Mouse (Mus musculus) megakaryocyte, embryonic 14.5 days (primary cell): Measurements from ENCODE around the gene Gtf3c1. TPM values are rescaled to one million over a fixed set of nuclear protein-coding genes. Genes with fewer than 3 reads are reported as not detected.
A peak's percentile ranks its signal among the peaks of the same experiment; 100 is the strongest.
"Not testable (repeated sequence)": the region's sequence is repeated elsewhere in the genome, so short reads cannot be mapped to it uniquely, and the experiment has no call there.

ENCODE experiments used
- H3K27me3 ChIP-seq: replicated peaks from 2 replicates; pipeline ENCODE3; 2012; ENCODE audit warnings: inconsistent platforms
- H3K36me3 ChIP-seq: replicated peaks from 2 replicates; pipeline ENCODE3; 2012; ENCODE audit warnings: low read length, inconsistent platforms, mixed read lengths
- H3K4me1 ChIP-seq: 2 replicates; pipeline ENCODE4 v1.6.1; 2012; ENCODE audit warnings: inconsistent platforms
- H3K4me3 ChIP-seq: replicated peaks from 2 replicates; pipeline ENCODE3; 2012; ENCODE audit warnings: moderate library complexity, mild to moderate bottlenecking, inconsistent platforms
- H3K9me3 ChIP-seq: 2 replicates; pipeline ENCODE4 v1.6.1; 2012; ENCODE audit warnings: inconsistent platforms
- FLI1 ChIP-seq: IDR thresholded peaks from 2 replicates; pipeline ENCODE4 v1.6.1; 2012; ENCODE audit warnings: low read length, inconsistent platforms, mixed read lengths
- GATA1 ChIP-seq: IDR thresholded peaks from 3 replicates; pipeline ENCODE4 v1.6.1; 2012; ENCODE audit warnings: mixed read lengths, low read length, inconsistent platforms, borderline replicate concordance
- polyA plus RNA-seq: library from polyadenylated mRNA; stranded (reverse); fragments of >175 nt; gene quantifications from 2 replicates; pipeline ENCODE4 v1.2.3, GENCODE M21; 2012; ENCODE audit warnings: low replicate concordance; ENCODE audit not compliant: insufficient read depth

The Gtf3c1 gene
- polyA plus RNA-seq, 1 experiment = 55.0 TPM

- no peaks in the 10 kb centered on the region for H3K27me3 ChIP-seq
- H3K4me3 ChIP-seq = no peak overlapping the region
- peaks cover 10% of the 10 kb centered on the region; the same call in 1 of the 2 replicates for H3K4me1 ChIP-seq
- no peaks in the 10 kb centered on the region for H3K36me3 ChIP-seq
- no peaks in the 10 kb centered on the region for H3K9me3 ChIP-seq
- no peak for TF ChIP-seq FLI1
These were observed 28.9 kb upstream of the Gtf3c1 start for GRCm38 (mm10) chr7:125736366-125737015.

DNA sequence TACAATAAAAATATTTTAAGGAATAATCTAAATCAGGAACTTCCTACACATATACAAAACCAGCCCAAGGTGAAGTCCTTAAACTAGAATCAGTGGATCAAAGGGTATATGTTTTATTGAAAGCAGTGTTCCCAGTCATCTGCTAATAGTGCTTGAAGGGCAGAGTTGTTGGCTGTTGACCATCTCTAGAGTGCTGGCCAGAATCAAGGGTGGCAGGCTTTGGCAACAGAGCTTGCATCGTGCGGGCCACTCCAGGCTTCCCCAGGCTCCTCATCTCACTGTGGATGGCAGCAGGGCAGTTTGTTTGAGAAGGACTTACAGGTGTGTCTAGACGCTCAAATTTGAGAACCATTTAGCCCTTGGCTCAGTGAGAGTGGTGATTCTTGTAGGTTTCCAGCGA is 26.2 kb upstream of the Gtf3c1 start:
- no peaks in the 10 kb centered on the region for H3K9me3 ChIP-seq
- no peaks in the 10 kb centered on the region for H3K27me3 ChIP-seq
- peaks cover 3% of the 10 kb centered on the region for H3K36me3 ChIP-seq
- H3K4me3 ChIP-seq = no peak overlapping the region
- TF ChIP-seq FLI1 (no peak), GATA1 (no peak)
- peaks cover 18% of the 10 kb centered on the region for H3K4me1 ChIP-seq

- H3K9me3 ChIP-seq = peaks cover 2% of the 10 kb centered on the region; the same call in 1 of the 2 replicates
- no peak for TF ChIP-seq GATA1
- no peak for TF ChIP-seq FLI1
These were observed 24.1 kb upstream of the Gtf3c1 start for GRCm38 (mm10) chr7:125731679-125732078.

DNA sequence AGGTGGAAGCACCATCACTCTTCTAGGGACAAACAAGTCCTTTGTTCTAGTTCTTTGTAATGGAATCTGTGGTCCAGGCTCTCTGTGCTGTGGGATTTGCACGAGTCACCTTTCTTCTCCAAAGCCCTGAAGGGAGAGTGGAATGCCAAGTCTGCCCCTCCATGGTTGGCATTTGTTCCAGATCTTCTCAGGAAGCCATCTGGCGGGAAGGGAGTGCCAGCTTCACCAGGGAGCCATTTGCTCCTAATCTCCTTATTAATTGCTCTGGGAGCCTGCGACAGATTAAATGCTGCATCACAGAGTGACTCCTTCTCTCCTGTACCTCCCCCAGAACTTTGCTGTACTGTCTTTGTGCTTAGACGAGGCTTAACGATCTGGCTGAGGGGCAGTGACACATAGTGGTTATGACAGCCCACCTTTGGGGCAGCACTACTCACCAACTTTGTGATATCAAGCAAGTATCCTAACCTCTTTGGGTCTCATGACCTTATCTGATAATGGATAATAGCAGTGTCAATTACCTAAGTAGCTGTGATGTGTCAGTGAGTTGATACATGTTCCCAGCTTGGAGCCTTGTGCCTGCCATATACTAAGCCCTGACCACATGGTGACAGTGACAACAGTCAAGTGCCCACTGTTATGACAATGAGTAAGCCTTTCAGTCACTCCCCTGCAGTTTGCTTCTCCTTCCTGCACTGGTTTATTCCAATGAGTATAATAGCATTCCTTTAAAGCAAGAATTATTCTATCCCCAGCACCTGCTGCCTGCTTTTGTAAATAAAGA is 15.8 kb upstream of the Gtf3c1 start:
- Histone ChIP-seq H3K27me3 (no peaks in the 10 kb centered on the region), H3K36me3 (peaks cover 7% of the 10 kb centered on the region), H3K4me1 (peaks cover 30% of the 10 kb centered on the region), H3K9me3 (peaks cover 6% of the 10 kb centered on the region; the same call in 1 of the 2 replicates), H3K4me3 (no peak overlapping the region)
- no peak for TF ChIP-seq GATA1
- TF ChIP-seq FLI1 = no peak

More at GRCm38 (mm10) chr7:125731679-125732078, 24.1 kb upstream of the Gtf3c1 start:
- H3K4me3 ChIP-seq = no peak overlapping the region
- peaks cover 12% of the 10 kb centered on the region for H3K36me3 ChIP-seq
- H3K4me1 ChIP-seq = peaks cover 18% of the 10 kb centered on the region
- no peaks in the 10 kb centered on the region for H3K27me3 ChIP-seq

GRCm38 (mm10) chr7:125722127-125722526 is 14.5 kb upstream of the Gtf3c1 start:
- TF ChIP-seq FLI1 = no peak
- no peak for TF ChIP-seq GATA1
- peaks cover 38% of the 10 kb centered on the region for H3K4me1 ChIP-seq
- no peaks in the 10 kb centered on the region for H3K27me3 ChIP-seq

GRCm38 (mm10) chr7:125721033-125721432 is 13.5 kb upstream of the Gtf3c1 start:
- no peak overlapping the region for H3K4me3 ChIP-seq
- peaks cover 7% of the 10 kb centered on the region for H3K36me3 ChIP-seq
- no peaks in the 10 kb centered on the region for H3K27me3 ChIP-seq
- peaks cover 49% of the 10 kb centered on the region for H3K4me1 ChIP-seq
- TF ChIP-seq GATA1 (no peak), FLI1 (no peak)
- no peaks in the 10 kb centered on the region for H3K9me3 ChIP-seq

More at GRCm38 (mm10) chr7:125722127-125722526, 14.5 kb upstream of the Gtf3c1 start:
- H3K36me3 ChIP-seq = peaks cover 2% of the 10 kb centered on the region
- H3K4me3 ChIP-seq = no peak overlapping the region
- peaks cover 6% of the 10 kb centered on the region; the same call in 1 of the 2 replicates for H3K9me3 ChIP-seq

DNA sequence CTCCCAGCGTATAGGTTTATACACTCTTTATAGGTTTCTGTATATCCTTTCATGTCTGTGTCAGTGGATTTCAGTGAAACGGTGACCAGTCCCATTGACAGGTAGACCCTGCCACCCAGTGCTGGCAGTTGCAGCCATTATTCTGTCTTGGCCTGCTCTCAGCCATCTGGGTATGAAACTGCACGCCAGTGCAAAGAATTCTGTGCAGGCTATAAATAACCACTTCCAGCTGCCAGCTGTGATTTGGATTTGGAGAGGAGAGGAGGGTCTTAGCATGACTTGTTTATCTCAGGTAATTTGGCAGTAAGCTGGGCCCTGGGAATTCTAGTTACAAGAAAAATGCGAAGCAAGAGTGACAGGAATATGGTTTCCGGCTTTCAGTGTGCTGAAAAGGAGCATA is 12.8 kb upstream of the Gtf3c1 start:
- H3K27me3 ChIP-seq = no peaks in the 10 kb centered on the region
- H3K36me3 ChIP-seq = peaks cover 12% of the 10 kb centered on the region
- peaks cover 55% of the 10 kb centered on the region for H3K4me1 ChIP-seq
- H3K4me3 ChIP-seq = no peak overlapping the region
- TF ChIP-seq GATA1 = no peak
- no peak for TF ChIP-seq FLI1
- H3K9me3 ChIP-seq = no peaks in the 10 kb centered on the region

DNA sequence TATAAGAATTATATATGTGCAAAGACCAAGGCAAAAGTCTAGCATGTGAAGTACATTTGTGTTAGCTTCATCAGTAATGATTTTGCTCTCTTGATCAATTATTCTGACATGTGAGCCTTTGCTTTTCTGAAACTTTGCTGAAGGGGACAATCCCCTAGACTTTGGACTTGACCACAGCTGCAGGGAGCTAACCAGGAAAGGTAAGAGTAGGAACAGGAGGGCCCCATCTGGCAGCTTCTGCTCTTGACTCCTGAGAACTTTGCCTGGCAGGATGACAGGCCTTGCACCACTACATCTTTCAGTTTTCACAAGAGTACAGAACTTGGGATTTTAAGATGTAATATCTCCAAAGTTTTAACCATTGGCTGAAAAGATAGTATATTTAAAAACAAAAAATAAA is 10.0 kb upstream of the Gtf3c1 start:
- Histone ChIP-seq H3K4me3 (no peak overlapping the region), H3K4me1 (peaks cover 56% of the 10 kb centered on the region), H3K9me3 (no peaks in the 10 kb centered on the region), H3K27me3 (no peaks in the 10 kb centered on the region), H3K36me3 (peaks cover 15% of the 10 kb centered on the region)
- no peak for TF ChIP-seq GATA1
- TF ChIP-seq FLI1 = no peak

DNA sequence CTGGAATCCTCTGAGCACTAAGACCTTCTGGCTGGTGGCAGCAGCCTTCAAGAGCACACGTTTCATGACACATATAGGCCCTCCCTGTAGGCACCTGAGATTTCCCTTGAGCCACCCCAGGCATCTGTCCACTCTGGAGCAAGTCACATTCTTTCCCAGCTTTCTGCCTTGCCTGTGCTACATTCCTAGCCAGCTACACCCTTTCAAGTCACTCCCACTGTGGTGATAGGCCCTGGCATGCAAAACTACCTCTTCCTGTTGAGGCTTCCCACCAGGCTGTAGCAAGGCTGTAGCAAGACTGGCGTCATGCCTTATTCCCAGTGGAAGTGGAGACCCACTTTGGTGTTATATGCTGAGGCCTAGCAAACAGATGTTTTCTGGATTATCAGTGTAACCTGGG is 9.1 kb upstream of the Gtf3c1 start:
- H3K4me1 ChIP-seq = peaks cover 47% of the 10 kb centered on the region
- no peak for TF ChIP-seq GATA1
- TF ChIP-seq FLI1 = no peak
- H3K36me3 ChIP-seq = peaks cover 15% of the 10 kb centered on the region
- H3K9me3 ChIP-seq = no peaks in the 10 kb centered on the region
- no peaks in the 10 kb centered on the region for H3K27me3 ChIP-seq
- H3K4me3 ChIP-seq = peak overlapping the region; percentile 64

GRCm38 (mm10) chr7:125714803-125715202 is 7.2 kb upstream of the Gtf3c1 start:
- peaks cover 48% of the 10 kb centered on the region for H3K4me1 ChIP-seq
- TF ChIP-seq FLI1 (no peak), GATA1 (no peak)
- peaks cover 22% of the 10 kb centered on the region for H3K36me3 ChIP-seq
- H3K27me3 ChIP-seq = no peaks in the 10 kb centered on the region
- H3K4me3 ChIP-seq = no peak overlapping the region
- H3K9me3 ChIP-seq = no peaks in the 10 kb centered on the region

GRCm38 (mm10) chr7:125713542-125714055 is 6.0 kb upstream of the Gtf3c1 start:
- H3K4me1 ChIP-seq = peaks cover 59% of the 10 kb centered on the region
- H3K4me3 ChIP-seq, H3K9me3 ChIP-seq, H3K27me3 ChIP-seq: not testable (repeated sequence)
- peaks cover 22% of the 10 kb centered on the region for H3K36me3 ChIP-seq
